8 mouse cellular contexts compared by ENCODE assay signal in the genomic region with DNA sequence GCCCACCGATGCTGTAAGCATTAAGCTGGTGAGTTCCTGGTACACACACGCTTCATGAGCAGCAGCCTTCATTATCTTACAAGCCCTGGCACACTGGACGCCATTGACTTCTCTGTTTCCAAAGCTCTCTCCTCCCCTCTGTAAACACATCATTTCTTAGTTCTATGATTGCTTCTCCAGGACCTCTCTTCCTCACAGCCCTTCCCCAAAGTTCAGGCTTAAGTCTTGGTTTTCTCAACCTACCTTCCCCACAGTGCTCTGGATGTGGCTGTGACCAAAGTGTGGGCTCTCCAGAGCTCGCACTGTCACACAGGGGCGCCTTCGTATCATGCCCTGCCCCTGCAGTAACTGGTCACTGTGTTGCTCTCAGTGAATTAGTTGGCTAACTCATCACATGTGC. TPM values are rescaled to one million over a fixed set of nuclear protein-coding genes. Genes with fewer than 3 reads are reported as not detected.
DNase-seq lines count a peak whose midpoint lies in the region; ATAC-seq lines count a peak whose summit lies in the region.

Gene Tspan3 (minus strand): TSS at position 101 of the 400 bp plus-strand sequence.

- no peak for ATAC-seq in inflammation-experienced regulatory T-cells, adult 6 months
- ATAC-seq in megakaryocyte progenitor cell, adult 5-6 weeks (replicated peaks; ENCODE audit: poor library complexity), result no peak
- no peak for ATAC-seq in erythroblast, adult 5-6 weeks (replicated peaks; ENCODE audit: low FRiP score, poor library complexity, severe bottlenecking)

- no peak for DNase-seq in frontal cortex, adult 2 months (ENCODE audit: extremely low spot score in 1 of 2, low spot score in 1 of 2)
- no peak for DNase-seq in frontal cortex, postnatal 36 days (ENCODE audit: low spot score in 2 of 2)
- DNase-seq in adrenal gland, postnatal 10 days, result no peak
- no peak for DNase-seq in gastrocnemius, postnatal 25 days
- DNase-seq in embryo, embryonic 11 days, result no peak

RNA-seq across cellular contexts. Expression of gene Tspan3, which starts in this region (rescaled TPM):
- polyA plus RNA-seq in frontal cortex, adult 2 months (2012; rRNA removed), result 478 and 493 TPM in 2 replicates
- total RNA-seq in adrenal gland, postnatal 10 days (2021), result 100 to 1,000 TPM; 126 to 152 TPM
- total RNA-seq in gastrocnemius, postnatal 25 days (2021), result 100 to 1,000 TPM; 112 to 139 TPM
- polyA plus RNA-seq in inflammation-experienced regulatory T-cells, adult 6 months (2017; shearing (Covaris generic)), result 10 to 100 TPM; 45.4 to 48.2 (median 47.7) TPM
- 54.4 and 56.4 TPM in 2 replicates for total RNA-seq in megakaryocyte progenitor cell, adult 5-6 weeks (2015)
- total RNA-seq in megakaryocyte progenitor cell, adult 5-6 weeks (2017), result 37.2 and 37.6 TPM in 2 replicates
- 6.9 and 11.1 TPM in 2 replicates for total RNA-seq in erythroblast, adult 5-6 weeks (2015; ENCODE audit: low replicate concordance)
- 4.2 and 18.2 TPM in 2 replicates for total RNA-seq in erythroblast, adult 5-6 weeks (2017; ENCODE audit: low replicate concordance)
